Comparison of ENCODE assay signal across 9 mouse cellular contexts in the genomic region with DNA sequence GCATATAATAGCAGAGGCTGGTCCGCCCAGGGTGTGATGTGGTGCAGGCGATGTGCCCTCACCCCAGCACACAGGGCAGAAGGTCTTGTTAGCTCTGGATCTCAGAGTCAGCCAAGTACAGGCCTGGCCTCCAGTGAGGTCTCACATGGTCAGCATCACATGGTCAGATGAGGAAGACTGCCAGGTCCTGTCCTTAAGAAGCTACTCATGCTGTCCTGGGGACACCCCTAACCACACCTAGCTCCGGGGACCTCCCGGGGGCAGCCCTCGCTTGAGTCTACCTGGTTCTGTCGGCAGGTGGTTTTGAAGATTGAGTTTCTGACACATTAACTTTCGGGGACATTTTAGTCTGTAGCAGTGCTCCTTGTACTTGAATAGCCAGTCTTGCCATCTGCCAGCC. TPM values are rescaled to one million over a fixed set of nuclear protein-coding genes. Genes with fewer than 3 reads are reported as not detected.
A peak's percentile ranks its signal among the peaks of the same experiment; 100 is the strongest.
DNase-seq lines count a peak whose midpoint lies in the region; ATAC-seq lines count a peak whose summit lies in the region.
"Had no signal": no experiment of that assay in that cellular context is flagged by ENCODE, and none has a peak within 500 bp of the region (broad histone marks: within the 10 kb centered on the region; RNA-seq: fewer than 3 reads in every experiment).

No protein-coding gene starts in this region.

- H3K4me2 ChIP-seq in limb, embryonic 15.5 days: no peak overlapping the region
- H3K4me2 ChIP-seq: liver, embryonic 15.5 days had no signal

- no peak for ATAC-seq in limb, embryonic 15.5 days (ENCODE audit: insufficient number of reproducible peaks, low FRiP score, low TSS enrichment, low read depth)

- H3K27ac ChIP-seq in brown adipose tissue, adult 24 weeks (replicated peaks; ENCODE audit: low read depth, low read length): peak overlapping the region; percentile 13; the same call in 1 of the 2 replicates
- H3K27ac ChIP-seq in heart, embryonic 10.5 days: peak overlapping the region; percentile 69; the same call in 1 of the 2 replicates
- peak overlapping the region; percentile 74 for H3K27ac ChIP-seq in limb, embryonic 15.5 days
- H3K27ac ChIP-seq: liver, embryonic 15.5 days had no signal

- H3K4me1 ChIP-seq in brown adipose tissue, adult 24 weeks (ENCODE audit: control insufficient read depth, insufficient read depth, insufficient read length, low read length): peaks cover 12% of the 10 kb centered on the region; the same call in 1 of the 2 replicates
- H3K4me1 ChIP-seq in heart, embryonic 10.5 days: peaks cover 36% of the 10 kb centered on the region
- peaks cover 32% of the 10 kb centered on the region for H3K4me1 ChIP-seq in limb, embryonic 15.5 days

- intact Hi-C loops in heart, postnatal 25 days (cut with DNase I): loop anchor here (10.0 kb wide), 1 partner anchor 484 kb away; no protein-coding TSS in a partner anchor
- intact Hi-C loops in left cerebral cortex, postnatal 14 days (cut with DNase I): no loop called here

- DNase-seq in heart, adult 11 months: peak; percentile 95
- no peak for DNase-seq in heart, postnatal 25 days (ENCODE audit: low spot score)
- DNase-seq in heart, embryonic 10.5 days (ENCODE audit: low spot score): no peak
- DNase-seq in left cerebral cortex, postnatal 14 days (ENCODE audit: low spot score in 2 of 2): no peak
- DNase-seq in c-Kit-positive CD71-positive TER-119-positive erythroid progenitor cells, embryonic 14.5 days (ENCODE audit: low spot score): no peak
- no peak for DNase-seq in thymus, postnatal 25 days

- H3K27me3 ChIP-seq in heart, embryonic 10.5 days (ENCODE audit: insufficient read depth, poor library complexity, severe bottlenecking): no peaks in the 10 kb centered on the region
- no peaks in the 10 kb centered on the region for H3K27me3 ChIP-seq in limb, embryonic 15.5 days
- H3K27me3 ChIP-seq: liver, embryonic 15.5 days had no signal

- H3K9me3 ChIP-seq in heart, embryonic 10.5 days: no peaks in the 10 kb centered on the region
- no peaks in the 10 kb centered on the region for H3K9me3 ChIP-seq in limb, embryonic 15.5 days
- H3K9me3 ChIP-seq: liver, embryonic 15.5 days had no signal

- no peak overlapping the region for H3K9ac ChIP-seq in limb, embryonic 15.5 days
- H3K9ac ChIP-seq: liver, embryonic 15.5 days had no signal

- H3K4me3 ChIP-seq in brown adipose tissue, adult 24 weeks (ENCODE audit: insufficient read depth, low read depth, low read length): no peak overlapping the region
- no peak overlapping the region for H3K4me3 ChIP-seq in heart, embryonic 10.5 days
- no peak overlapping the region for H3K4me3 ChIP-seq in limb, embryonic 15.5 days
- H3K4me3 ChIP-seq: liver, embryonic 15.5 days had no signal

- 87% methylated on average over 7 of the region's 7 CpGs for WGBS in heart, embryonic 10.5 days
- WGBS in limb, embryonic 15.5 days: 82% methylated on average over 7 of the region's 7 CpGs

- H3K36me3 ChIP-seq in heart, embryonic 10.5 days: peaks cover 8% of the 10 kb centered on the region; the same call in 1 of the 2 replicates
- peaks cover 30% of the 10 kb centered on the region for H3K36me3 ChIP-seq in limb, embryonic 15.5 days
- H3K36me3 ChIP-seq: liver, embryonic 15.5 days had no signal

RNA-seq across cellular contexts. Expression of gene Baiap2, which starts 45.8 kb away (rescaled TPM):
- 1 to 10 TPM; 7.1 to 8.0 TPM for total RNA-seq in heart, postnatal 25 days (2021)
- 2.7 and 5.5 TPM in 2 replicates for polyA plus RNA-seq in brown adipose tissue, adult 24 weeks (2012; ENCODE audit: insufficient read depth, insufficient read length, missing spikeins)
- polyA plus RNA-seq in heart, embryonic 10.5 days (2016; fragmentation: Nextera tagmentation; extraction: Ambion mirVana): 11.6 and 13.1 TPM in 2 replicates
- 40.2 and 41.9 TPM in 2 replicates for polyA plus RNA-seq in limb, embryonic 15.5 days (2015; fragmentation: Nextera tagmentation; extraction: Ambion mirVana)
- 100 to 1,000 TPM; 197 to 200 TPM for total RNA-seq in left cerebral cortex, postnatal 14 days (2021)

RNA-seq across cellular contexts. Expression of gene Aatk, which starts 58.6 kb away (rescaled TPM):
- 1 to 10 TPM; 4.3 to 4.7 TPM for total RNA-seq in heart, postnatal 25 days (2021)
- 6.7 and 12.0 TPM in 2 replicates for polyA plus RNA-seq in brown adipose tissue, adult 24 weeks (2012; ENCODE audit: insufficient read depth, insufficient read length, missing spikeins)
- polyA plus RNA-seq in heart, embryonic 10.5 days (2016; fragmentation: Nextera tagmentation; extraction: Ambion mirVana): 0.51 and 0.58 TPM in 2 replicates
- 6.1 and 7.1 TPM in 2 replicates for polyA plus RNA-seq in limb, embryonic 15.5 days (2015; fragmentation: Nextera tagmentation; extraction: Ambion mirVana)
- total RNA-seq in left cerebral cortex, postnatal 14 days (2021): 100 to 1,000 TPM; 171 to 185 TPM

Comparison
In these comparisons a context has a peak if more than half of its experiments do, and no peak if none do; other contexts are left out.
1. H3K27ac ChIP-seq: peak in every context shown above with its lines; median percentile 74 in limb, embryonic 15.5 days; 69 in heart, embryonic 10.5 days; 13 in brown adipose tissue, adult 24 weeks.